Mouse (Mus musculus): ENCODE measurements around the gene Trak1.

DNA sequence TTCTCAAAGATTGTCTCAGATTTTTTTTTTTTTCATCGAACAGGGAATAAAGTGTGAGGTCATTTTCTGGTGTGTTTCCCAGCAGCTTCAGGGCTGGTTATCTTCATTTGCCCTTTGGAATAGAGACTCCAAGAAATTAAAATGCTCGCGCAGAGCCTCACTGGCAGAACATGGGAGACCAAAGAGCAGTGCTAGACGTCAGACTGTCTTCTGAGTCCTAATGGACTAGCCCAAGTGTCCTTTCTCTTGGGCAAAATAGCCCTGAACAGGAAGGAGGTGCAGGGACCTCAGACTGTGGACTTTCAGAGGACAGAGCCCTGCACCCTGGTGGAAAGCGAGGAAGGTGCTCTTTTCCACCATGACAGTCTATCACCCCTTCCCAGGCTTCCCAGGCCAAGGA is 217.2 kb downstream of the Trak1 start:
- TF ChIP-seq CTCF (IDR thresholded peaks at IDR 0.05; ENCODE audit: low read depth) (no peak), EP300 (IDR thresholded peaks at IDR 0.05; ENCODE audit: low read depth) (no peak)

All from liver, embryonic 14.5 days (tissue).